Mouse (Mus musculus) thymus, postnatal 36 days (tissue): ENCODE measurements around the gene Lancl1.

ENCODE experiments used
- DNase-seq, 2 experiments: peaks; one replicate each; pipeline ENCODE4 v3.0.0; 2022; ENCODE audit warnings: mixed read lengths in 2 of 2

Gene Lancl1

DNA sequence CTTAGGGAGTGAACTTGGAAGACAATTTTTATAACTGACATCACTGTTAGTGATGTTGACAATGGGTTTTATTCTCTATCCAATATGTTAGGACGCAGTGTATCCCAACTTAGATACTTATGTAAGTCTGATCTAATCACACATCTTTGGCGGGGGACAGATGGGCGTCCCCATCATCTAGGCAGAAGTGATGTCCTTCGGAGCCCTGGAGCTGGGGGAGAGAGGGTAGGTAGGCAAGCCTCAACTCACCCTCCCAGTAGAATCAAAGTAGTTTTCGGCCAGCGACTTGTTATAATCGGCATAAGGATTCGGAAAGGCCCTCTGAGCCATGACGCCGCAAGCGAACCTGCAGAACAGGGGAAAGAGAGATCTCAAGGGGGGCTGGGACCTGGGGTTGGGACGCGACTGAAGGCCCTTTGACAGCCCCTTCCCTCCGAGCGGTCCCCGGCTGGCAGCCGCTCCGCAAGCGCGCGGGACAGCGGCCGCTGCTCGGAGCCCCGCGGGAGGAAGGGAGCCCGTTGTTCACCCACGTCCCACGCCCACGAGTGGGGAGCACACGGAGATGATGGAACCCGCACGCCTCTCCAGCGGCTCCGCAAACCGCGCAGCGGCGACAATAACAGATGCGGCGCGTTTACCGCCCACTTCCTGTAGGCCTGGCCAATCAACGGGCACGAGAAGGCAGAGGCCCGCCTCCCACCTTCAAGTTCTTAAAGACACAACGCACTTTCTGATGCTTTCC, at the start of gene Lancl1:
Gene Lancl1, minus strand, starts transcription at position 627 of the 742 bp plus-strand sequence.
- peak; percentile 89 to 90 for DNase-seq

- no peak for DNase-seq
Measured at GRCm38 (mm10) chr1:67079146-67079545, 40.5 kb upstream of the Lancl1 start.

DNA sequence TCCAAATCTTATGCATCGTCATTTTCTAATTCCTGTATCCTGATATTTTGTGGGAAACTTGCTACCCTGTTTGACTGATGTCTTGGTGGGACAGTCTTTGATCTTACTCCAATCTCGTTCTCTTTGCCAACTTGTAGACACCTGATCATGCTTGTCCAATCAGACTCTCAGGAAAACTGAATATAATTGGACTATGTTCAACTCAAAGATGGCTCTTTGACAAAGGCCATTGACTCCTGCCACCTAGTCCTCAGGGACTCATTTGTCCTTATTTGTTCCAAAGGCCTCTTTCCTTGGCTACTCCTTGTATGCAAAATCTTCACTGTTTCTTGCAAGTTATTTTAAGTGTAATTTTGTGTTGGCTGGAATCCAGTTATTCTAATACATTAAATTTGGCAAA, 40.0 kb upstream of the Lancl1 start:
- no peak for DNase-seq

DNA sequence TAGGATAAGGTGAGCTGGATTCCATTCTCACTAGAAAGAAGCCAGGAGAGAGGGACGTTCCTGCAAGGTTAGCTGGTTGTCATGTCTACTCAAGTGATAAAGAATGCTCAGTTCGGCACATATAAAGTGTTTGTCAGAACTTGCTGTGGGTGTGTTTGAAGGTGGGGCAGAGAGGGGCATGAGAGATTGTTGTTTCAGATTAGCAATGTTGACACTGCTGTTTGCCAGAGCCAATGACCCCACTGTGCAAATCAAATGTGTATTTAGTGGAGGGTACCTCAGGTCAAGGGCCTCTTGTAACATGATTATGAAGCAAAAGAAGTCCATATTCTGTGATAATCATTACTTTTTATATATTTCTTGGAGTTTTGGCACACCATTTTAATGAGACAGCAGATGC, 39.1 kb upstream of the Lancl1 start:
- no peak for DNase-seq

DNA sequence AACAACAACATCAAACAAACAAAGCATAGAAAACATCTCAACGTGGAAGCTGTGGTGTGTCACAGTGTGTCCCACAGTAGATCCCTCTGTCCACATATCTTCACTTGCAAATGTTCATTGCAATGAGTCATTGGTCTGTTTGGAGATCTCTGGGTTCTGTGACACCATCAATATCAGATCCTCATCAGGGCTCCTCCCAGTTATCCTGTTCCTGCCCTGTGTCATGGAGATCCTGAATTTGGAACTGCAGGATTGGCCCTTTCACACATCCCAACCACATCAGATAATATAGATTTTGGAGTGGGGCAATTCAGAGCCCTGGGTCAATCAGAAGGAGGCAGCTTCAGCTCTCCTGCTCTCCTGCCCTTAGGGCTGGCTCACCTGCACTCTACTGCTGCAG, 28.9 kb upstream of the Lancl1 start:
- no peak for DNase-seq

DNA sequence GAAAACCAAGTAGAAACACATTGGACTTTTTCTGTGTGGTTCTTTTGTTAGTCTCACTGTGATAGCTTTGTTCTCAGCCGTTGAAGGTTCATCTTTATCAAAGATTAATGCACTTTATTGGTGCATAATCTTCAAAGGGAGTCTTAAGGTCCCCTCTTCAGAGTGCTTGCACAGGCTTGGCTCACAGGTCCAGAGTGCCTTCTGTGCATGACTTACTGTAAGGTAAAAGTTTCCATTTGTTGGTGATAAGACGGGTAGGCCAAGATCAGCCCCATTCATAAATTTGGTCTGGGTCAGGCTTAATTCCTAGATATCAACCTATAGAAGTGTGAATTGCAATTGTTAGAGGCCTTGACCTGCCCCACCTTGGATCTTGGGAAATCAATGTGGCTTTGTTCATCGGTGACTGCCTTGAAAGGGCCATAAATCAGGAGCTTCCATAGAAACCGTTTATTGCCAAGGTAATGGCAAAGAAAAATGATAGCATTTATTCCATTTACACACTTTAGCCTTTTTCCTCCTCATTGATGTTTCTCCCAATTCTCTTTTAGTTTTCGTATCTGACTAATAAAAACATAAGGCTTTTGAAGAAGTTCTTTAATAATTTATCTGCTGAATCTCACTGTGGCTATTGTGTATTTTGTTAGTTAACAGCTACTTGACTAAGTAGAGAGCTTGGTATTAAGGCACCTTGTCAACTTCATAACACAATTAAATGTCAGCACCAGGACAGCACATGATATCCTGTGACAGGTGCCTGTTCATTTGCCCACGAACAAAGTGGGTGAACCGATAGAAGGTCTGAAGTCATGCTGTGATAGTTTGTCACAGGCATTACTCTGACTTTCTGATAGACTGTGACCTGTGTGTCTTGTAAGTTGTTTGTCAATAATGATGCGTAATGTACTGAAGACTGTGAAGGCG, 26.9 kb upstream of the Lancl1 start:
- no peak for DNase-seq

DNA sequence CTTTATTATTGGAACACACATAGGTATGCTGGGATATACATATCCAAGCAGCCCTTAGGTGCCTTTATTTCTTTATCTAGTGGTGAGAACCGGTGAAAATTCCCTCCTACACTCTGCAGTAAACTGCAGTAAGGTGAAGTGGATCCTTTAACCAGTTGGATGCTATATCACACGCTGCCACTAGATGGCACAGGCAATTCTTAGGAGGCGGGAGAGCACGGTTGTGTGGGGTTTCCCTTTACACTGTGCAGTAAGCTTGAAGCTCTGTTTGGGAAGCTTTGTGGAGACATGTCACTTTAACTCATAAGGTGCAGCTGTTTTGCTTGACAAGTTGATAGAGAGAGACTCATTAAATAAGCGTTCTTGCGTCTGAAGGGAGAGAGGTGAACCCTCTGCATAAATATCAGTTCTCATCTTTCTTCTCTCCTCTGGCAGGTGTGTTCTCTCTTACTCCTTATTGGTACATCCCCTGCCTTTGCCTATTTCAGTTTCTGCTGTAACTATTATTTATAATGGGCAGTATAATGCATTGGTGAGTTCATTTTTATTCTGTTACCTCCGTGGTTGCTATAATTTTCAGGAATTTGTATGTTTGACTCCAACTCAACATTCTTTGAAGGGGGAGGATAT, 22.9 kb upstream of the Lancl1 start:
- DNase-seq, result peak; percentile 44 to 47

- no peak for DNase-seq
Measured at GRCm38 (mm10) chr1:67055816-67056215, 17.1 kb upstream of the Lancl1 start.

DNA sequence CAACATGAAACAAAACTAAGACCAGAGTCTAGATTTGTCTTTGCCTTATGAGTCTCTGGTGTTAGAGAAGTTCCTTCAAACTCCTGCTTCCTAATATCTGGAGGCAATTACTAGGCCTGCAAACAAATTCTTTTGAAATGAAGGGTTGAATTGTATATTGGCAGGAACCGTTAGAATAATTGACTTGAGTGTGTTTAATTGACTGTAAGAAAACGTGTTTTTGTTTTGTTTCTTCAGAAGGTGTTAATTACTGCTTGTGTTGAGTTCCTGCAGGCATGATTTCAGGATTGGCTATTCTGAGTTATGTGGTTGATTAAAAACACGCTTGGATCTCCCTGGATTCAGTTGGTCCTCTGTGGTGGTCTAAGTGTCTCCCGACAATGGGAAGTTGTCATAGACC, 14.0 kb upstream of the Lancl1 start:
- DNase-seq, result no peak

DNA sequence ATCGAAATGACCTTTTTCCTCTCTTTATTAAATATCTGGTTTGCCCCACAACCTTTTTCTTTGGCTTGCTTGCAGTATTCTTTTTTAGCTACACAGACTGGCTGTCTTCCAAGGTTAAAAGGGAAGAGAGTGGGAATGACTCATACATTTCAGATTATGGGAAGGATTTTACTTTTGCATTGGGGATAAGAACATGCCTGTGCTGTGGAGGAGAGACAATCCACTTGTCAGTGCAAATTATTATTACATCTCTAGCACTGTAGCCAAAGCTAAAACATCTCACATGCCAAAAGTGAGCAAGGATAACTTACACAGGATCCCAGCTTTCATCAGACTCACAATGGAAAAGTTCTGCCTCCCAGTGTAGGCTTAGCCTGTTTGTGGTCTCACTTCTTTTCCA, 10.9 kb upstream of the Lancl1 start:
- DNase-seq, result no peak

DNA sequence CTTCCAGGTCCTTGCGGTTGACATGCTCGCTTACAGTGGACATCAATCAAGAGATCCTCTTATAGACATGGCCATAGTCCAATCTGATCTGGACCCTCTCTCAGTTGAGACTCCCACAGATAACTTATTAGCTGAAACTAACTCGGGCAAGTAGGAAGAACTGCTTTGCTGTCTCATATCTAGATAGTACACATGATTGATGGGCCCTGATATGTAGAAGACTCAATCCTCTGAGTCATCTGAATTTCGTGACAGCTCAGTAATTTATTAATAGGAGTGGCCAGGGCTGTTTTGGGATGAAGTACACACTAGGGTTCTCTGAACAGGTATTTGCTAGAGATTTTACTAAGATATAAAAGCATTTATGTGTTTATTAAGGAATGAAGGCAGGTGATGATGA, 10.0 kb upstream of the Lancl1 start:
- no peak for DNase-seq

DNA sequence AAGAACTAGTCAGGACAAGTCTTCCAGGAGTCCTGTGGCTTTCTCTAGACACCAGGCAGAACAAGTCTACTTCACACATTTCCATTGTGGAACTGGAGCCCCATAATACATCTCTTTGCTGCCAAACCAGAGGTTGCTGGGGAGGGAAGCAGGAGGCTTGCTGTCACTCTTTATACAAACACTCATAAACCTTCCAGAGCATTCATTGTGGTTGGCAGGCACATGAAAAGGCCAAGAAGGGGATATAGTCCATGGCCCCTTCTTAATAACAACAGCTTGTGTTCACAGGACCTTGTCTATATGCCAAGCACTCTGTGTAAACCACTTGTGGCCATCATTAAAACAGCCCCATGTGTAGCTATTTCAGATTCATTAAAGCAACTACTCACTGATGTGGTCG, 6.4 kb upstream of the Lancl1 start:
- DNase-seq, result no peak

DNA sequence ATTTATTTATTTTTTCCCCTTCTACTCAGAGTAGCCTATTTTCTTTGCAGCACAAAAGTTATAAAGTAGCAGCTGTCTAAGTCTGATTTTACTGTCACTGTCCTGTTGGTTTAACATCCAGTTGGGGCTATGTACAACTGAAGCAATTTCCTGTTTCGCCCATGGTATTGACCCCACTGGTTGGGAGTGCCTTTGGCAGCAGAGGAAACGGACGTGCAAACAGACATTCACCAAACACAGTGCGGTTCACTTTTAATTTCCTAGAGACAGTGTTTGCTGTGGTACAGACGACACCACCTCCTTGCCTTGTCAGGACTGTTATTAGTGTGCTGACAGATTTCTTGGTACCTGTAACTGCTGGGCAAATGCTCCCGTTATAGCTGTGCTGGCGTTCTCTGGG, 3.9 kb upstream of the Lancl1 start:
- DNase-seq, result no peak

GRCm38 (mm10) chr1:67039083-67039482, 411 bp upstream of the Lancl1 start:
- no peak for DNase-seq

GRCm38 (mm10) chr1:67037198-67037597, 1.5 kb downstream of the Lancl1 start:
- no peak for DNase-seq

DNA sequence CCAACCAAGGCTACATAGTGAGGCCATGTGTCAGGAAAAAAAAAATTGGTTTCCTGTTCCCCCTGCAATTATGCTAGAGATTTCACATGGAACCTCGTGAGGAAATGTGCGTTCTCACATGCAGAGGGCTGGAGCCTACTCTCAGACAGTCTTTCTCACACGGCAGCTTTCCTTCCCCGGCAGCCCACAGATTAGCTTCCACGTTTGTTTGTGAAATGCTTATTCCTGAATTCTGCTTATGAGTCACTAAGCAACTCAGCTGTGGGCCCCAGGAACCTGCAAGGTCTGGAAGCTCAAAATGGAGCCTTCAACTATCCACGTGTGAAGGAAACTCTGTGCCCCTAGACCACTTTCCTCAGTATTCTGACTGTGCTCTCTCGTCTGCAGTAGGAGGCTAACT, 5.4 kb downstream of the Lancl1 start:
- no peak for DNase-seq

DNA sequence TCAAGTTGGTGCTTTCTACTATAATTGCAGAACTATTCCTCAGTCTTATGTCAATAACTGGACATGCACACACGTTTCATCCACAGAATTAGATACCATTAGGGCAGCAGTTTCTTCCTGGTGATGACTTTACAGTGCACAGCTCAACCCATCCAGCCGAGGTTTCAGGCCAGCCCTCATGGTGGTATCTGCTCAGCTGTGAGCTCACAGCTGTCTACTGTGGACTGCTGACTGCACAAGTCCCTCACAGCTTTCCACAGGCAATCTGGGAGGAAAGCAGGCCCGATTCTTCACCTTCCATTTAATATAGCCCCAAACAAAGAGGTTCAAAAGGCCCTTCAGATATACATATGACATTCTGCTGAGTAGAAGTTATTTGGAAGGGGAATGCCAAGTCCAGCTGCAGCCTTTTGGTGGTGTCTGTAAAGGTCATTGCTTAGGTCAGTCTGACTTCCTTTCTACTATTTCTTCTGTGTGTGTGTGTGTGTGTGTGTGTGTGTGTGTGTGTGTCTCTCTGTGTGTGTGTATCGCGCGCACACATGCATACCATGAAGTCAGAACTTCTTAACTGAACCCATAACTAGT, 11.7 kb downstream of the Lancl1 start:
- DNase-seq, result no peak

DNA sequence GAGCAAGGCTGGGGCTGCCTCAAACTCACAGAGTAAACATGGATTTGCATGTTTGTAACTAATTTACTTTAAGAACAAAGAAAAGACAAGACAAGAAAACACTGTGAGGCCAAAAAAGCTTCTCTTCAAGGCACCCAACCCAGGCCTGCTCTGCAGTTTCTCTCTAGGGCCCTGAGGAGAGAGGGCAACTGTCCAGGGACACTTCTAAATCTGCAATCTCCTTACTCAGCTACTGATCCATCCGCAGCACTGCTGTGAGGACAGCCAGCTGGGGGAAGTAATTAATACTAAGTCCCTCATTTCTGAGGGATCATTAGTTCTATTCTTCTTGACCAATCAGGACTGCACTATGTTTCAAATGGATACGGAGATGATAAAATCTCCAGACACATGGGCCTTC, 12.5 kb downstream of the Lancl1 start:
- no peak for DNase-seq

DNA sequence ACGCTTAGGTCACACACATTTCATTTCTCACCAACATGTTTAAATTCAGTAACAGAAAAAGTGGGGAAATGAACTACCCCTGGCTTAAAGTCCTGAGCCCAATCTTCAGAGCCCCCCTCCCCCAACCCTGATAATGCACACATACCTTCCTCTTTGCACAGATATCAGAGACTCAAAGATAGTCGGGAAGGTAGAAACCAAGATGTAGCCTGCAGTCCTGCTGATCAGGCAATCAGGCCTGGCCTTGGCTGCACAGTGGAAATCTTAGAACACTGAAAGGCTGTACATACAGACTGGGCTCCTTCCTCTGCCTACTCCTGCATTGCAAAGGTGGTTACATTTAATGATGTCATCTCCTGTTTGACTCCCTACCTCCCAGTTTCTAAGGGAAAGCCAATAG, 15.9 kb downstream of the Lancl1 start:
- no peak for DNase-seq

DNA sequence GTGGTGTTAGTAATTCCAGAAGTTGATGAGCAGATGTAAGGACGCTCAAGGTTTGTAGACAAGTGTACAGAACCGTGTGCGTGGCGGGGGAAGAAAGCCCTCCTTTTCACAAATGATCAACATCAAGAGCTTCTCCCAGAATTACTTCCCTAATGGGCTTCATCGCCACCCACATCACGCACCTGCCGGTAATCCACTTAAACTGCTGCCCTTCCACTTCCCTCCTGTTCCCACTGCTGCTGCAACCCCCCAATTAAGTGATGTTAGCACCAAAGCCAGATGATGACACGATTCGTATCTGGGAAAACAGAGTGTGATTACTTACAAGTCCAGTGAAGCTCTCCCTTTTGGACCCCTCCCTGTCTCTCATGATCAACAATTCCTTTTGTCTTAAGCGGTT, 16.6 kb downstream of the Lancl1 start:
- no peak for DNase-seq

GRCm38 (mm10) chr1:67020637-67021161, 18.0 kb downstream of the Lancl1 start:
- DNase-seq, result no peak

- DNase-seq, result no peak
Measured at GRCm38 (mm10) chr1:67017101-67017870, 21.4 kb downstream of the Lancl1 start.
